Mouse (Mus musculus): ENCODE results near the gene Slc12a8.

DNA sequence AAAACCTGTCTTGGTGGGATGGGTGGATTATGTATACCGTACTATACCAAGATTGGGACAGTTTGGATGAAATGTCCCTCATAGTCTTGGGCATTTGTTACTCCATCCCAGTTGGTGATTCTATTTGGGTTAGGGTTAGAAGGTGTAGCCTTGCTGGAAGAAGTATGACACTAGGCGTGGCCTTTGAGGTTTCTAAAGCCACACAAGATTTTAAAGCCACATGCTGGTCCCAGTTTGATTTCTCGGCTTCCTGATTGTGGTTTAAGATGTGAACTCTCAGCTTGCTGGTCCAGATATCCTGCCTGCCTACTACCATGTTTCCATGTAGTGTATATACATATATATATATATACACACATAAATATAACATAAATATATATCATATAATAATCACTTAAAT is 140.1 kb downstream of the Slc12a8 start:
- TF ChIP-seq SMC3 (IDR thresholded peaks at IDR 0.05; ENCODE audit: low read depth, low read length): no peak
- TF ChIP-seq PAX5 (IDR thresholded peaks at IDR 0.05; ENCODE audit: low read length): no peak
- no peak for TF ChIP-seq USF1 (IDR thresholded peaks at IDR 0.05; ENCODE audit: low read depth, low read length)
- no peak for TF ChIP-seq MYC (IDR thresholded peaks at IDR 0.05; ENCODE audit: low read depth, low read length)
- no peak for TF ChIP-seq JUND (conservative IDR thresholded peaks at IDR 0.05; ENCODE audit: low read depth, low read length)
- no peak for TF ChIP-seq TBP (conservative IDR thresholded peaks at IDR 0.05; ENCODE audit: low read depth, low read length)
- no peak for TF ChIP-seq ZMIZ1 (IDR thresholded peaks at IDR 0.05; ENCODE audit: low read depth, low read length)
- no peak for TF ChIP-seq ZKSCAN1 (IDR thresholded peaks at IDR 0.05; ENCODE audit: borderline replicate concordance, low read depth, low read length)
- TF ChIP-seq E2F4 (IDR thresholded peaks at IDR 0.05; ENCODE audit: insufficient replicate concordance, low read depth, low read length): no peak
- no peak for TF ChIP-seq NRF1 (IDR thresholded peaks at IDR 0.05; ENCODE audit: low read depth, low read length)
